Mouse (Mus musculus): ENCODE data around the gene Tlx1.

DNA sequence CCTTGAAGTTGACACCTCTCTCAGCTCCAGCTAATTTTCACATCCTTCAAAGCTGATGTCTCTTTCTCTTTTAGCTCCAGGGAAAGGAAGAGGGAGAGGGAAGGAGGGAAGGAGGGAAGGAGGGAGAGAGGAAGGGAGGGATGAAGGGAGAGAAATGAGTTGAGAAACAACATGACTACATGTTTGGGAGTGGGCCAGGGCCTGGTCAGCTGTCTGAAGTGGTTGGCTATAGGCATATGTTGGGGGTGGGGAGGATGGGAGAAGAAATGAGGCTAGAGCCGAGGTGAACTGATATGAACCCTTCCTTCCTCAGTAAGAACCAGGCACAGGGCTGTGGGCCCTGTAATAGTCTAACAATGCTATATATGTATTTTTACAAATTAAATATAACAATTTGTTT lies 44.9 kb upstream of the Tlx1 start:
- no peak for TF ChIP-seq CTCF (IDR thresholded peaks at IDR 0.05)
- TF ChIP-seq EP300 (IDR thresholded peaks at IDR 0.05): no peak

All from lung, postnatal 0 days (tissue).